Mouse (Mus musculus) megakaryocyte, embryonic 14.5 days (primary cell): ENCODE results near the gene Pla2g4a. TPM values are rescaled to one million over a fixed set of nuclear protein-coding genes. Genes with fewer than 3 reads are reported as not detected.

ENCODE experiments used
- H3K27me3 ChIP-seq: replicated peaks from 2 replicates; pipeline ENCODE3; 2012; ENCODE audit warnings: inconsistent platforms
- H3K36me3 ChIP-seq: replicated peaks from 2 replicates; pipeline ENCODE3; 2012; ENCODE audit warnings: low read length, inconsistent platforms, mixed read lengths
- H3K4me1 ChIP-seq: 2 replicates; pipeline ENCODE4 v1.6.1; 2012; ENCODE audit warnings: inconsistent platforms
- H3K4me3 ChIP-seq: replicated peaks from 2 replicates; pipeline ENCODE3; 2012; ENCODE audit warnings: moderate library complexity, mild to moderate bottlenecking, inconsistent platforms
- H3K9me3 ChIP-seq: 2 replicates; pipeline ENCODE4 v1.6.1; 2012; ENCODE audit warnings: inconsistent platforms
- FLI1 ChIP-seq: IDR thresholded peaks from 2 replicates; pipeline ENCODE4 v1.6.1; 2012; ENCODE audit warnings: low read length, inconsistent platforms, mixed read lengths
- GATA1 ChIP-seq: IDR thresholded peaks from 3 replicates; pipeline ENCODE4 v1.6.1; 2012; ENCODE audit warnings: mixed read lengths, low read length, inconsistent platforms, borderline replicate concordance
- polyA plus RNA-seq: library from polyadenylated mRNA; stranded (reverse); fragments of >175 nt; gene quantifications from 2 replicates; pipeline ENCODE4 v1.2.3, GENCODE M21; 2012; ENCODE audit warnings: low replicate concordance; ENCODE audit not compliant: insufficient read depth

Gene Pla2g4a
- polyA plus RNA-seq, 1 experiment, result 5.3 TPM

DNA sequence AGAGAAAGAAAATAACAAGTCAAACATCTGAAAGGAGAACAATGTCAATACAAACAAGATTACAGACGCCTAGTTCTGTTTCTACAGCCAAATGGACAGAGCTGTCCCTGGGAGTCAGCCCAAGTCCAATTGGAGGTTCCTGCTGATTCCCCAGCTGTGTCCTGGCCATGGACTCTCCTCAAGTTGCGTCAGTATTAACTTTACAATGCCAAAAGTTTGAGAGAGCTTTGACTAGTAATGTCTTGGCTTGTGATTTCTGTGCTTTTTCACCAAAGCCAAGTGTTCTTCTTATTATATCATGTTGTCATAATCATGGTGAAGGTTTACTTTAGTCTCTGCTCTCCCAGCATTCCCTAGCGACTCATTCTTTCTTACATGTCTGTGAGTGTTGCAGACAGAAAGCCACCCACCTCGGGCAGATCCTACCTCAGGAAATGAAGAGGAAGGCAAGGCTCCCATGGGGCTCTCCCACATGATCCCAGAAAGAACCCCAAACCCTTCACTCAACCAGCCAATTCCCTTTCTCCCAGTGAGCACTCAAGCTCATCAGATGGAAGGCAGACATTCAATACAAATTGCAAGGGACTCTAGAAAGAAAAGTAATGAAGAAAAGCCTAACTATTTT lies 63.0 kb downstream of the Pla2g4a start:
- H3K36me3 ChIP-seq, result peaks cover 96% of the 10 kb centered on the region
- TF ChIP-seq GATA1 (no peak), FLI1 (no peak)
- H3K4me1 ChIP-seq, result peaks cover 72% of the 10 kb centered on the region
- no peaks in the 10 kb centered on the region for H3K9me3 ChIP-seq
- H3K4me3 ChIP-seq, result no peak overlapping the region
- H3K27me3 ChIP-seq, result no peaks in the 10 kb centered on the region

DNA sequence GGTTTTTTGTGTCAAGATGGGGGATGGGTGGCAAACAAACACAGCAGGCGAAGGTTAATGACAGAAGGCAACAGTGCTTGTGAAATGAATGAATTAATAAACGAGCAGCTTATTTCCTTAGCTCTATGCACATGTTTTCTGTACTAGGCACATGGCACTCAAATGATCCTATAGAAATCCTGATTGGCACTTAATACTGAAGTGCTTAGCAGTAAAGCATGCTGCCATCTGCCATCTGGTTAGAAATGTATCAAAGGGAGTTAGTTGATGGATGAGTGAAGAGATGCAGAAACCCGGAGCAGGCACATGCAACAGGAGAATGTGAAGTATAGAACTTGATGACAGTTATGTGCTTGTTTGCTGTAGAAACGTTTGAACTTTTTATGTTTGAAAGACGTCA lies 64.5 kb downstream of the Pla2g4a start:
- Histone ChIP-seq H3K4me1 (peaks cover 75% of the 10 kb centered on the region), H3K4me3 (no peak overlapping the region), H3K36me3 (peaks cover 91% of the 10 kb centered on the region), H3K27me3 (no peaks in the 10 kb centered on the region), H3K9me3 (no peaks in the 10 kb centered on the region)
- TF ChIP-seq FLI1, result no peak

DNA sequence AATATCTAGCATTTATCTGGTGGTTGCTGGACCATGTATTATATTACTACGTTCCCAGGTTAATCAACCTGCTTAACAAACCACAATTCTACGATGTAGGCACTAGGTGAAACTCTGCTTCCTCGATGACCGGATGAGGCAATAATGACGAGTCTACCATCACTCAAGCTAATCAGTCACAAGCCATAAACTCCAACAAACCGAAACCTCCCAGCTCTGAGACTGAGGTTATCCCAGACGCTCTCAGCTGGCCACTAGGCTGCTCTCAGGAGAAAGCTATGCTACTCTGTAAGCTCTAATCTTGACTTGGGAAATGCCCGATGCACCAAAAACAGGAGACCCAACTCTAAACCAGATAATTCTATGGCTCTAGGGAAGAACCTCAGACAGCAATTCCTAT lies 66.2 kb downstream of the Pla2g4a start:
- TF ChIP-seq GATA1 (no peak), FLI1 (no peak)
- H3K36me3 ChIP-seq, result peaks cover 89% of the 10 kb centered on the region
- H3K27me3 ChIP-seq, result no peaks in the 10 kb centered on the region
- H3K4me1 ChIP-seq, result peaks cover 86% of the 10 kb centered on the region
- H3K9me3 ChIP-seq, result no peaks in the 10 kb centered on the region
- no peak overlapping the region for H3K4me3 ChIP-seq

DNA sequence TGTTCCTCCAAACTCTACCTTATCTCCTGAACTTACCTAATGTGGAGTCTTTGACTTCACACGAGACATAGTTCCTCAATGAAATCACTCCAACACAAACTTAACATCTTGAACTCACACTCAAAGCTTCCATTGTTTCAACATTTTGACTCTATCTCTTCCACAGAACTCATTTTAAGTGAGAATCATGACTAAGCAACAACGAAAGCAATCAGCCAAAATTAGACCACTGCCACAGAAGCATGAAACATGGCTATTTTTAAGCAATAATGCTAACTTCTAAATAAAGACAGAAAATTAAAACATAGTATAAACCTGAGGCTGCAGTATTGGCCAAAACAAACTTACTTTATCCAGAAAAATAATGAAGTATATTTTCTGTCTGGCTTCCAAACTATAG lies 67.2 kb downstream of the Pla2g4a start:
- no peak for TF ChIP-seq FLI1
- TF ChIP-seq GATA1, result no peak
- Histone ChIP-seq H3K4me1 (peaks cover 91% of the 10 kb centered on the region), H3K9me3 (no peaks in the 10 kb centered on the region), H3K4me3 (no peak overlapping the region), H3K27me3 (no peaks in the 10 kb centered on the region), H3K36me3 (peaks cover 91% of the 10 kb centered on the region)

DNA sequence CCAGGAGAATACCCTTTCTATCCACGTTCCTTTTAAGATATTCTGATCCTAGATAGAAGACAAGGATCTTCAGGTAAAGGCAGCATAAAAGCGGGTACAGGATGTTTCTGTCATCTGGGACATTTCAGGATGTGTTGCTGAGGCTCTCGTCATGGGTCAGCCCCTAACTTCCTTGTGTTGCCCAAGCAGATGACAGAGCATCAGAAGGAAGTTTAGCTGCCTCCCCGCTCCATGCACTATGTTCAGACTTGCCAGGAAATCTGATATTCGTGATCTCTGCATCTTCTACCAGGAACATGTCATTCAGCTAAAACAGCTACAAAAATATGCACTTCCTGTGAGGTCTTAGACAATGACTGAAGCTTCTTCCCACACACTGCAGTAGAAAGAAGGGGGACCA lies 70.0 kb downstream of the Pla2g4a start:
- peaks cover 88% of the 10 kb centered on the region for H3K36me3 ChIP-seq
- H3K4me1 ChIP-seq, result peaks cover 76% of the 10 kb centered on the region
- H3K9me3 ChIP-seq, result no peaks in the 10 kb centered on the region
- peak overlapping the region; percentile 33 for H3K4me3 ChIP-seq
- TF ChIP-seq GATA1 (no peak), FLI1 (no peak)
- no peaks in the 10 kb centered on the region for H3K27me3 ChIP-seq

DNA sequence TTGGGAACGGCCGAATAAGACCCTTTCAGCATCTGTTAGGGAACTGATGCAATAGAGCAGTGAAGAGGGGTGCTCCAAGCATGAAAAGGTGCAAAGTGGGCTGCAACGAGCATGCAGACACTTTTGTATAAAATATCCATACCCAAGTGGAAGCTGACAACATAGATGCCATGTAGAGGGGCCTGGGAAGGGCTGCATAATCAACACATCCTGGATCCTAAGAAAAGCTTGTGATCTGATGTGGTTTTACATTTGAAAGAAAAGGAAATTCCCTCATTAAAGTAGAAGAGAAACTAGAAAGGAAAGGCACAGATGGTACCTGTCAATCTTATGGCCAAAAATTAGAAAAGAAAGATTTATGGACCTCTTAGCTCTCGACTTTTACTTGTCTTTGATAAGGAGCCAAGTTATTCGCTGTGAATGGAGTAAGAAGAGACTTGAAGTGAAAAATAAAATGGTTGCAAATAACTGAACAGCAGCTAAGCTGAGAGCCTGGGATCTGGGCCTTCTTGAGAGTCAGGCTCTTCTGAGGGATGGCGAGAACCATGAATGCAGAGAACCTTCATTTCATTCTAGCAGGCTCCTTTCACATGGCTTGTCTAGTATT lies 78.6 kb downstream of the Pla2g4a start:
- Histone ChIP-seq H3K27me3 (no peaks in the 10 kb centered on the region), H3K36me3 (peaks cover 90% of the 10 kb centered on the region), H3K4me3 (no peak overlapping the region), H3K9me3 (no peaks in the 10 kb centered on the region), H3K4me1 (peaks cover 8% of the 10 kb centered on the region; the same call in 1 of the 2 replicates)
- TF ChIP-seq FLI1 (no peak), GATA1 (no peak)

DNA sequence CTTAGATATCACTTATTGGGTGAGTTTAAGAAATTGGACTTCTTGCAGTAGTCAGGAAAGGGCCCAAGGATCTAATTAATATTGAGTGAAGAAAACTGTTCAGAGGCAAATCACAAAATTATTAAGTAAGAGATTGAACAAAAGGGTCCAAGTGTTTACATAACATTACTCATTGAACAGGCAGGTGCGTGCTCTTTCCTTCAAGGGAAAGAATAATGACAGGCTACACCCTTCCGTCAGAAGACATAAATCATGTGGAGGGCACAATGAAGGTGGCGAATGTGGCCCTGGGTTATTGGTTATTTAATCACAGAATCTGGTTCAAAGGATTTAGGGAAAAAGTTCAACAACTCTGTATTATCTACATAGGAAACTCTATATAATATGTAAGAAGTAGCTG lies 82.9 kb downstream of the Pla2g4a start:
- Histone ChIP-seq H3K36me3 (peaks cover 91% of the 10 kb centered on the region), H3K4me3 (no peak overlapping the region)
- TF ChIP-seq FLI1 (no peak), GATA1 (no peak)

DNA sequence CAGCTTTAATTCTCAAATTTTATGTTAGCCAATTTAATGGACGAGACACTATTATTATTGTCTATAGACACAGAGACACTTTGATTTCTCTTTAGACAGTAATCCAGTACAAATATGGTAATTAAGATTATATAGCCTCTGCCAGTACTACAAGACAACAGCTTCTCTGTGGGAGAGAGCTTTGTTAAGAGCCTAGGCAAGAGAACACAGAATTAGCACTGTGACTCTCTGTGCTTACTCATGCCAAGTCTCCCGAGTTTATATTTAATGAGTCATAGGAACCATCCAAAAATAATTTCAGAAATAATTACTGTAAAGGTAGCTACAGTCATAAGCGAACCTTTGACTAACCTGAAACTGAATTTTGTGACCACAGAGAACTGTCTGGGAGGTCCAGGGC lies 84.6 kb downstream of the Pla2g4a start:
- Histone ChIP-seq H3K4me1 (peaks cover 11% of the 10 kb centered on the region; the same call in 1 of the 2 replicates), H3K36me3 (peaks cover 92% of the 10 kb centered on the region), H3K27me3 (no peaks in the 10 kb centered on the region), H3K9me3 (no peaks in the 10 kb centered on the region), H3K4me3 (no peak overlapping the region)
- TF ChIP-seq FLI1 (no peak), GATA1 (no peak)

More for the DNA sequence above, 82.9 kb downstream of the Pla2g4a start:
- Histone ChIP-seq H3K9me3 (no peaks in the 10 kb centered on the region), H3K27me3 (no peaks in the 10 kb centered on the region), H3K4me1 (peaks cover 19% of the 10 kb centered on the region; the same call in 1 of the 2 replicates)

DNA sequence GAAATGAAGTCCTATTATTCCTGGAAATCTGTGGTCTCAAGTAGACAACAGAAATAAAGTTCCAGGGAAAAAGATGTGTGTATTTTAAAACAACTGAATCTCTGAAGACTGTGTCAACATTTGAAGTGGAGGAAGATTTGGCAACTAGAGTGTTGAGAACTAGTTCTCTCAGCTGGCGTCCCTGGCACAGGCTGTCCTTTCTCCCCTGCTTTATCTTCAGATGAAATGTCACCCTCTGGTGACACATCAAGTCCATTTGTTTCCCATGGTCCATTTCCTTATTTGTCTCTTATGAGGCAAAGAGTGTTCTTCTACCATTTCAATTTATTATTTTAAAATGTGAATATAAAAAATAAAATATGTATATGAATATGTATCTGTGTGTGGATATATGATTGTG lies 89.5 kb downstream of the Pla2g4a start:
- TF ChIP-seq GATA1 (no peak), FLI1 (no peak)
- Histone ChIP-seq H3K4me1 (peaks cover 14% of the 10 kb centered on the region; the same call in 1 of the 2 replicates), H3K4me3 (no peak overlapping the region), H3K36me3 (peaks cover 96% of the 10 kb centered on the region), H3K9me3 (no peaks in the 10 kb centered on the region), H3K27me3 (no peaks in the 10 kb centered on the region)

DNA sequence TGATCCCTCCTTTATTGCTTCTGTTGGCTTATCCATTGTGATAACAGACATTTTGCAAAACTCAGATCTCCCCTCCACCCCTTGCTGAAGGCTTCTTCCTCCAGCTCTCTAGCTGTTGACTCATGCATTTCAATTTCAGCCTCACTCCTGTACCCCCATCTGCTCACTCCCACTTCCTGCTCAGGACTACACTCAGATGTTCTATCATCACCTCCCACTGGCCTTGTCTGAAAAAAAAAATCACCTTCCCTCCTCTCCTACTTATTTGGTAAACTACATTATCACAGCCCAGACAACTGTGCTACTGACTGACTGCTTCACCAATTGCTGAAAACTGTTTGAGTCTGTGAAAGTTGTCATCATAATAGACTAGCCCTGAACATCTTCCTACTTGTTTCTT lies 93.8 kb downstream of the Pla2g4a start:
- H3K27me3 ChIP-seq, result no peaks in the 10 kb centered on the region
- H3K4me3 ChIP-seq, result no peak overlapping the region
- peaks cover 15% of the 10 kb centered on the region; the same call in 1 of the 2 replicates for H3K4me1 ChIP-seq
- peaks cover 100% of the 10 kb centered on the region for H3K36me3 ChIP-seq
- TF ChIP-seq GATA1 (no peak), FLI1 (no peak)
- H3K9me3 ChIP-seq, result no peaks in the 10 kb centered on the region
